Mouse (Mus musculus) erythroblast, embryonic 14.5 days (primary cell): ENCODE measurements at regions not wholly inside any gene's neighbourhood (a gene's known extent, or its start where the extent isn't known, plus 50 kb on each side); places are given as distances from the start of the nearest gene placed in this dataset.
"Not testable (repeated sequence)": the region's sequence is repeated elsewhere in the genome, so short reads cannot be mapped to it uniquely, and the experiment has no call there.

ENCODE experiments used
- H3K27me3 ChIP-seq: 2 replicates; pipeline ENCODE4 v1.6.1; 2012; ENCODE audit warnings: inconsistent platforms; ENCODE audit not compliant: control insufficient read depth
- H3K36me3 ChIP-seq: 2 replicates; pipeline ENCODE4 v1.6.1; 2012; ENCODE audit warnings: mild to moderate bottlenecking, inconsistent platforms; ENCODE audit not compliant: control insufficient read depth
- H3K4me1 ChIP-seq: 2 replicates; pipeline ENCODE4 v1.6.1; 2012; ENCODE audit warnings: inconsistent platforms; ENCODE audit not compliant: control insufficient read depth
- H3K4me3 ChIP-seq: replicated peaks from 2 replicates; pipeline ENCODE3; 2012; ENCODE audit warnings: moderate library complexity, mild to moderate bottlenecking, inconsistent platforms
- H3K9me3 ChIP-seq: 2 replicates; pipeline ENCODE4 v1.6.1; 2012; ENCODE audit warnings: low read length, inconsistent platforms, mixed read lengths; ENCODE audit not compliant: control insufficient read depth
- GATA1 ChIP-seq: IDR thresholded peaks from 2 replicates; pipeline ENCODE4 v1.6.1; 2012; ENCODE audit warnings: low read length, inconsistent platforms, mixed read lengths
- TAL1 ChIP-seq: IDR thresholded peaks from 3 replicates; pipeline ENCODE4 v1.6.1; 2012; ENCODE audit warnings: low read length, inconsistent platforms, mixed read lengths

DNA sequence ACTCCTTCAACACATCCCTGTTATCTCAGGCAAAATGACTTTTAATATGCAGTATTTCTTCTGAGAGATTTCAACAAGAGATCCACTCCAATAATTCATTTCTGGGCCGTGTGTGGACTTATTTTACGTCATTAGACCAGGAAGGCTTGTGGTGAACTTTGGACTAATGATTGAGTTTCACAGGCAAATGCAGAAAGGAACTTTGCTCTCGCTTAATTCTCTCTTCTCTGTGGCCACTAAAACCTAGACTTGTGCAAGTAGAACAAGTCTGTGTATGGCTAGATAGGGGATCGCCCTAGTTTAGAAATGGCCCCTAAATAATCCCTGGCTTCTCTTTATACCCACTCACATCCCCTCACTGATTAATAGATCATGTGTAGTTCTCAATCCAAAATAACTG is 50.6 kb upstream of the Ppp1r12a start:
- TF ChIP-seq TAL1: no peak
- no peak for TF ChIP-seq GATA1
- Histone ChIP-seq H3K36me3 (no peaks in the 10 kb centered on the region), H3K27me3 (peaks cover 4% of the 10 kb centered on the region), H3K9me3 (no peaks in the 10 kb centered on the region), H3K4me1 (peaks cover 5% of the 10 kb centered on the region), H3K4me3 (no peak overlapping the region)

DNA sequence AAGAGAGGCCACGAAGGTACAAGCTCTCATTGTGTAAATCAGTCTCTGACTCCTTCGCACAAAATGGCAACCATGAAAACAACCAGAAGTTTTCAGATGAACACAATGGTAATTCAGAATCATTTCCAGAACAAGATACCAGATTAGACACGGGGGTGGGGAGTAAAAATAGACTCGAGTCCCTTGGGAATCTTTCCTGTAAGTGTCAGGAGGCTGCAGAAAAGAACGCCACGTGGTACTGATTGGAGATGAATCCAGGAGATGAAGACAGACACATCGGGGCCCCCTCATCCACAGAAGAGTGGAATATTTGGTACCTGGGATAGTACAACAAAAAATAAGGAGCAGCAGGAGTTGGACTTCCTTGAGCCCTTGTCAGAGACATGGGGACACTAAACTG is 51.1 kb upstream of the Ppp1r12a start:
- Histone ChIP-seq H3K9me3 (no peaks in the 10 kb centered on the region), H3K27me3 (peaks cover 4% of the 10 kb centered on the region), H3K36me3 (no peaks in the 10 kb centered on the region), H3K4me1 (peaks cover 5% of the 10 kb centered on the region), H3K4me3 (no peak overlapping the region)
- no peak for TF ChIP-seq GATA1
- TF ChIP-seq TAL1: no peak

DNA sequence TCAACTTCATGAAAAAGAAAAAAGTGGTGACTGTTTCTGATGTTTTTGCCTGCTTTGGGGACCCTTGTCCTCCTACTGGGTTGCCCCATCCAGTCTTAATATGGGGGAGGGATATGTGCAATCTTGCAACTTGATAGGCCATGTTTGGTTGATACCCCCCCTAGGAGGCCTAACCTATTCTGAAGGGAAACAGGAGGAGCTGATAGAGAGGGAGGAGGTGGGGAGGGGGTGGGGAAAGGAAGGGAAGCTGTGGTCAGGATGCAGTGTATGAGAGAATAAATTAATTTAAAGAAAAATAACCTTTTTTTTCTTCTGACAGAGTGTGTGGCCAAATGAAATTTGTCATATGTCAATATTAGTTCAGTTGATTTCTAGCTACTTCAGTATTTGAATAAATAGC is 51.8 kb upstream of the Ppp1r12a start:
- Histone ChIP-seq H3K27me3 (peaks cover 4% of the 10 kb centered on the region), H3K9me3 (no peaks in the 10 kb centered on the region), H3K4me3 (no peak overlapping the region), H3K4me1 (peaks cover 5% of the 10 kb centered on the region), H3K36me3 (no peaks in the 10 kb centered on the region)
- TF ChIP-seq GATA1: no peak
- TF ChIP-seq TAL1: no peak

DNA sequence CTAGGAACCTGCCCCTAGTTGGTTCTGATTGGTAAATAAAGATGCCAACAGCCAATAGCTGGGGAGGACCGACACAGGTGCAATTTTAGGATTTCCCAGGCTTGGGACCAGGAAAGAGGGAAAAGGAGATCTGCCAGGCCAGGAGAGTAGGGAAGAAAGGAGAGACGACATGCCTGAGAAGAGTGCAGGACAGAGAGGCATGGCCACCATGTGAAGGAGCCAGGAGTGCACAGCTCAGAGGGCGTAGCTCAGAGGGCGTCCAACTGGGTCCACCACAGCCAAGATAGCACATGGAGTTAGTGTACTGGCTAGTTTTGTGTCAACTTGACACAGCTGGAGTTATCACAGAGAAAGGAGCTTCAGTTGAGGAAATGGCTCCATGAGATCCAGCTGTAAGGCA is 53.5 kb upstream of the Ppp1r12a start:
- not testable (repeated sequence) for H3K4me3 ChIP-seq

DNA sequence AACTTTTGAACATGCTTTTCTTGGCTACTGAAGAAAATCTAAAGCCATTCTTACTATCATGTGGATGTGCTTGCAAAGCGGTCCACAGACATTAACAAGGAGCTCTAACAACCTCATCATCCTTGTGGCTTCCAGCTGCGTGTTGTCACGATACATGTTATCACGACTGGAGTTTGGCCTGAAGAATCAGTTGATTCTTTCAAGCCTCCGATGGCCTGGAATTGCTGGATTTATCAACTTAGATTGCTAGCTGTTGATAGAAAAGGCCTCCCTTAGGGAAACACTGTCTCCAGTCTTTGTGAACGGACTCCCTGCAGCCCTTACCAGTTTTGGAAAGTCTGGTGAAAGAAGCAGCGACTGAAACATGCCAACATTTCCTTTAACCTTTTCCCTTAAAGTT is 60.5 kb upstream of the Ppp1r12a start:
- Histone ChIP-seq H3K9me3 (no peaks in the 10 kb centered on the region), H3K4me1 (no peaks in the 10 kb centered on the region), H3K27me3 (no peaks in the 10 kb centered on the region), H3K36me3 (no peaks in the 10 kb centered on the region), H3K4me3 (no peak overlapping the region)
- TF ChIP-seq GATA1 (no peak), TAL1 (no peak)

More for the DNA sequence above, 53.5 kb upstream of the Ppp1r12a start:
- H3K9me3 ChIP-seq, H3K27me3 ChIP-seq, H3K4me1 ChIP-seq, H3K36me3 ChIP-seq: not testable (repeated sequence)

DNA sequence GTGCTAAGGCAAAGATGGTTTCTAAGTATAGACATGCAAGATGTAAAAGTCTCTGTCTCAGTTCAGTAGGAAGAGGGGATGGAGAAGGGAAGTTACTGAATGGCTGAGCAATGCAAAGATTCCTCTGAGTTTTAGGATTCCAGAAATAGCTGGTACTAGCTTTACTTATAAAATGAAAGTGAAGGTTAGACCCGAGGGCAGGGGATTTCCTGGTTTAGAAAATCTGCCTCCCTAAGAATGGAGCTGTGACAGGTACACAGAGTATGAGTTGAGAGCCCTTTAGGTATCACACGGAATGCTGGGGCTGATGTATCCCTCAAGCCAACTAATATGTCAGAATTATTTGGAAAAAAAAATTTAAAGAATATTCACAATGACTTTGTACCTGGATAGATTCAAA is 69.0 kb upstream of the Ppp1r12a start:
- no peaks in the 10 kb centered on the region for H3K36me3 ChIP-seq
- TF ChIP-seq GATA1 (no peak), TAL1 (no peak)
- H3K4me1 ChIP-seq: peaks cover 8% of the 10 kb centered on the region; the same call in 1 of the 2 replicates
- H3K9me3 ChIP-seq: no peaks in the 10 kb centered on the region
- no peaks in the 10 kb centered on the region for H3K27me3 ChIP-seq
- H3K4me3 ChIP-seq: no peak overlapping the region

DNA sequence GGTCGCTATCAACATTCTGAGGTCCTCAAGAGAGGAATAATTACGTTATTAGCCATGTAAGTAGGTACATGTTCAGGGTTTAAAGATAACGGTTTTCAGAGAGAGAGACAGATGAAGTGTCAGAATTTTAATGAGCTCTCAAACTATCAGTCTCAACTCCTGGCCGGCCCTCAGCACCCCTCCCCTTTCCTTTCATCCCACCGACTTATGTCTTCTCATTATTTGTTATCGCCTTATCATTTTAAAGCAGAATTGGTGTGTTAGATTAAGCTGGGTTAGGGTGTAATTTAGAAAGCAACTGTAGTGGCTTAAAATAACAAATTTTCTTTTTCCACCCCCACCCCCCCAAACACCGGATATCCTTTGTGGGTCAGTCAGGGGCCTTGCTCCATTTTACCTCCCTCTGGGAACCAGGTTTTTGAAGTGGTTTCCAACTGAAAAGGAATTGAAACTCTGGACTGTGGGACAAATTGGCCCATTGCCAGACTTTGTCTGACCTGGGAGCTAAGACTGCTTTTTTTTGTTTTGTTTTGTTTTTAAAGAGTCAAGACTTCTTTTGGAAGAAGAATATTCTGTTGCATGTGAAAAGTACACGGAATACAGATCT is 72.5 kb upstream of the Ppp1r12a start:
- Histone ChIP-seq H3K36me3 (no peaks in the 10 kb centered on the region), H3K4me3 (no peak overlapping the region), H3K27me3 (no peaks in the 10 kb centered on the region), H3K4me1 (peaks cover 8% of the 10 kb centered on the region; the same call in 1 of the 2 replicates), H3K9me3 (no peaks in the 10 kb centered on the region)
- no peak for TF ChIP-seq GATA1
- TF ChIP-seq TAL1: no peak

DNA sequence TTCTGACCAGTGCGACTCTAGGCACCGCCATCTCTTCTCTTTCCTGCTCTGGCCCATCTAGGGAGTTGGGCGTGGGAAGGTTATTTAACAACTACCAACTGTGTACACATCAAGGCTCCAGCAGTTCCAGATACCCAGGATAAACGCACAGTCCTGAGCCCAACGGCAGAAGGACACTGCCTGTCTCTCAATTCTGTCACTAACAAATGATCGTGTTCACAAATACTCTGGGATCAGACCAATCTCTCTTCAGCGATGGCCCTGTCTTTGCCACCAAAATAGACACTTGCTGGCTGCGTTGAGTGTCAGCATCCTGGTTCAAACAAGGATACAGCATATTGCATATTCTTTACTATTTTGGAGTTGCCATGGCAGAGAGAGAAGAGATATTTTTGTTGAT is 73.1 kb upstream of the Ppp1r12a start:
- no peak for TF ChIP-seq GATA1
- no peak for TF ChIP-seq TAL1
- Histone ChIP-seq H3K9me3 (no peaks in the 10 kb centered on the region), H3K4me1 (peaks cover 8% of the 10 kb centered on the region; the same call in 1 of the 2 replicates), H3K36me3 (no peaks in the 10 kb centered on the region), H3K4me3 (no peak overlapping the region), H3K27me3 (no peaks in the 10 kb centered on the region)

DNA sequence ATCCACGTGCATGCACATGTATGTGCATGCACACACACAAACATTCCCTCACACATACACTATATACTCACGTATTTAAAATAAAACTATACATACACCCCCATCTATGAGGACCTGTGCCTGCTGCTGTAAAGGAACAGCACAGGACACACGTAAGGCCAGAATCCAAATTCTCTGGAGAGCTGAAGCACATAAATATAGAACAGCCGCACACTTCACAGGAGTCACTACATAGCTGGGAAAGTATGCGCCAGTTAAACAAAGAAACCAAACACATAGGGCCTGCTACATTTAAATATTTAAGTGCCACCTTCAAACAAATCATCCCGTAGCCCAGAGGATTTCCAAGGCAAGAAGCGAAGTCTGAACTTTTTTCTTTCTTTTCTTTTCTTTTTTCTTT is 73.8 kb upstream of the Ppp1r12a start:
- TF ChIP-seq TAL1 (no peak), GATA1 (no peak)
- Histone ChIP-seq H3K27me3 (no peaks in the 10 kb centered on the region), H3K36me3 (no peaks in the 10 kb centered on the region), H3K4me1 (peaks cover 8% of the 10 kb centered on the region; the same call in 1 of the 2 replicates), H3K4me3 (no peak overlapping the region), H3K9me3 (no peaks in the 10 kb centered on the region)

DNA sequence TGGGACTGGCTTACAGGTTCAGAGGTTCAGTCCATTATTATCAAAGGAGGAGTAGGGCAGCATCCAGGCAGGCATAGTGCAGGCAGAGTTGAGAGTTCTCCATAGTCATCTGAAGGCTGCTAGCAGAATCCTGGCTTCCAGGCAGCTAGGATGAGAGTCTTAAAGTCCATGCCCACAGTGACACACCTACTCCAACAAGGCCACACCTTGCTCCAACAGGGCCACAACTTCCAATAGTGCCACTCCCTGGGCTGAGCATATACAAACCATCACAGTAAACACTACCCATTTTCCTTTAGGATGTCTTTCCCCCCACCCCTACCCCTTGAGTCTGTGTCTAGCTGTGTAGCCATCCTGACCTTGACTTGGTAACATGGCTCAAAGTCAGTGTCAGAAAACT is 78.8 kb upstream of the Ppp1r12a start:
- Histone ChIP-seq H3K27me3 (no peaks in the 10 kb centered on the region), H3K4me3 (no peak overlapping the region), H3K4me1 (no peaks in the 10 kb centered on the region), H3K36me3 (no peaks in the 10 kb centered on the region), H3K9me3 (no peaks in the 10 kb centered on the region)
- TF ChIP-seq GATA1 (no peak), TAL1 (no peak)
